Mouse (Mus musculus) bone marrow macrophage, adult 2 months (primary cell): ENCODE results near the gene Ttpal.

Source experiments
- CTCF ChIP-seq: IDR thresholded peaks from 2 replicates; pipeline ENCODE4 v1.5.1; 2012; ENCODE audit warnings: low read depth, mild to moderate bottlenecking, low read length, moderate library complexity
- POLR2A ChIP-seq: IDR thresholded peaks from 2 replicates; pipeline ENCODE4 v1.6.1; 2012; ENCODE audit warnings: mild to moderate bottlenecking, low read depth, low read length, borderline replicate concordance

DNA sequence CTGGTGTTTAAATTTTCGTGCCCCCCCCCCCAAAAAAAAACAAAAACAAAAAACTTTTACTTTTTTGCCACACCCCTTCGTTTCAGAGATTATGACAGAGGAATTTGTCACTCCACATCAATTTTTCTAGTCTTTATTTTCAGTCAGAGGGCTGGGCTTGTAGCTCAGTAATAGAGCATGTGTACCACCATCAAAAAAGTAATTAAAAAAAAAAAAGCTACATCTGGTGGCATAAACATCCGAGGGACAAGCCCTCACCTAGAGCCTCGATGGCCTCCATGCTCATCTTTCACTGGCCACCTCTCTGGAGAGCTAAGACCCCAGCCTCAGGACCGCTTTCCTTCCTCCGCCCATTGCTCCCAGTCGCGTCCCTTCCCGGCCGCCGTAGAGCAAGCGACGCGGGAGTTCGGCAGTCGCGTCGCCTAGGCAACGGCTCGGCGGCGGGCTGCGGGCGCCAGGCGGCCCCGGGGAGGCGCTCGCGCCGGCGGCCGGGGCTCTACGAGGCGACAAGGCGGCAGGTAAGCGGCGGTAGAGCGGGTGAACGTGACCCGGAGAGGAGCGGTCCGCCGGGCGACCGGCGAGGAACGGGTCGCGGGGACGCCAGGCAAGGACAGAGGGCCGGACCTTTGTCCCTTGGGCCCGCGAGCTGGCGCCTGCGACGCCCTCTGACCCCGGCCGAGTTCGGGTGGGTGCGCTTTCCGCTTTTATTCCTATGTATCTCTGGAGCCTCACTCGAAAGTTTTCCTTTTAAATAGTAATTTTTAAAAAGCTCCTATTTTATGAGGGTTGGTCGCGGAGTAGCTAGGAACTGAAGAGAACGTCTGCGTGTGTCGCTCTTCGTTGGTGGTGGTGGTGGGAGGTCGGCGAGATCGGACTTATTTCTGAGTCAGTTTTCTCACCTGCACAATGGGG lies 56.1 kb downstream of the Ttpal start, which contains the start of gene Pkig:
- TF ChIP-seq POLR2A: no peak
- TF ChIP-seq CTCF: no peak
